Mouse (Mus musculus): ENCODE measurements around the gene Bod1. TPM values are rescaled to one million over a fixed set of nuclear protein-coding genes. Genes with fewer than 3 reads are reported as not detected.

The Bod1 gene
- polyA plus RNA-seq (2014; fragmentation: Nextera tagmentation; extraction: Ambion mirVana): 141 and 157 TPM in 2 replicates

- Histone ChIP-seq H3K36me3 (ENCODE audit: control insufficient read depth, insufficient read depth, low read length) (peaks cover under 1% of the 10 kb centered on the region; the same call in 1 of the 2 replicates), H3K27me3 (ENCODE audit: control insufficient read depth, insufficient read depth, low read length) (no peaks in the 10 kb centered on the region), H3K27ac (ENCODE audit: low read depth, low read length) (no peak within 1 kb of the TSS; the same call in 1 of the 2 replicates), H3K4me3 (ENCODE audit: low read depth, low read length) (peak within 1 kb of the TSS; percentile 91), H3K4me2 (ENCODE audit: low read depth, low read length, severe bottlenecking) (peak within 1 kb of the TSS; percentile 62), H3K9me3 (ENCODE audit: control insufficient read depth, low read length) (no peaks in the 10 kb centered on the region), H3K4me1 (replicated peaks; ENCODE audit: control insufficient read depth, insufficient read depth, low read length) (peaks cover 3% of the 10 kb centered on the region), H3K9ac (ENCODE audit: low read length) (peak within 1 kb of the TSS; percentile 84)
- under 1% methylated on average over 67 of the region's 76 CpGs for WGBS
- DNase-seq (ENCODE audit: low spot score) (peak; percentile 93), ATAC-seq (replicated peaks; ENCODE audit: low FRiP score) (peak; percentile 96)
These were observed at the start of gene Bod1 for GRCm38 (mm10) chr11:31671354-31672169. Gene Bod1 (minus strand): TSS chr11:31671885.

- ATAC-seq (replicated peaks; ENCODE audit: low FRiP score) (no peak), DNase-seq (ENCODE audit: low spot score) (no peak)
- Histone ChIP-seq H3K4me3 (ENCODE audit: low read depth, low read length) (no peak overlapping the region), H3K27me3 (ENCODE audit: control insufficient read depth, insufficient read depth, low read length) (no peaks in the 10 kb centered on the region), H3K36me3 (ENCODE audit: control insufficient read depth, insufficient read depth, low read length) (no peaks in the 10 kb centered on the region), H3K9me3 (ENCODE audit: control insufficient read depth, low read length) (no peaks in the 10 kb centered on the region), H3K9ac (ENCODE audit: low read length) (no peak overlapping the region), H3K4me1 (replicated peaks; ENCODE audit: control insufficient read depth, insufficient read depth, low read length) (no peaks in the 10 kb centered on the region), H3K4me2 (ENCODE audit: low read depth, low read length, severe bottlenecking) (no peak overlapping the region), H3K27ac (ENCODE audit: low read depth, low read length) (no peak overlapping the region)
- WGBS: 84% methylated on average over 4 of the region's 4 CpGs
These were observed 47.4 kb upstream of the Bod1 start for GRCm38 (mm10) chr11:31719090-31719489.

- Histone ChIP-seq H3K9ac (ENCODE audit: low read length) (no peak overlapping the region), H3K9me3 (ENCODE audit: control insufficient read depth, low read length) (no peaks in the 10 kb centered on the region), H3K4me2 (ENCODE audit: low read depth, low read length, severe bottlenecking) (no peak overlapping the region), H3K27ac (ENCODE audit: low read depth, low read length) (no peak overlapping the region), H3K4me1 (replicated peaks; ENCODE audit: control insufficient read depth, insufficient read depth, low read length) (0 out of 2 replicates have a peak, but pooled peaks cover 5% of the 10 kb centered on the region), H3K36me3 (ENCODE audit: control insufficient read depth, insufficient read depth, low read length) (no peaks in the 10 kb centered on the region), H3K4me3 (ENCODE audit: low read depth, low read length) (no peak overlapping the region), H3K27me3 (ENCODE audit: control insufficient read depth, insufficient read depth, low read length) (no peaks in the 10 kb centered on the region)
- no peak for ATAC-seq (replicated peaks; ENCODE audit: low FRiP score)
- 73% methylated on average over 4 of the region's 4 CpGs for WGBS
- no peak for DNase-seq (ENCODE audit: low spot score)
These were observed 46.4 kb upstream of the Bod1 start for GRCm38 (mm10) chr11:31717926-31718735.

- ATAC-seq (replicated peaks; ENCODE audit: low FRiP score): peak; percentile 51
- Histone ChIP-seq H3K9ac (ENCODE audit: low read length) (no peak overlapping the region; the same call in 1 of the 2 replicates), H3K27ac (ENCODE audit: low read depth, low read length) (no peak overlapping the region), H3K36me3 (ENCODE audit: control insufficient read depth, insufficient read depth, low read length) (no peaks in the 10 kb centered on the region), H3K9me3 (ENCODE audit: control insufficient read depth, low read length) (no peaks in the 10 kb centered on the region), H3K4me2 (ENCODE audit: low read depth, low read length, severe bottlenecking) (no peak overlapping the region), H3K4me1 (replicated peaks; ENCODE audit: control insufficient read depth, insufficient read depth, low read length) (peaks cover 7% of the 10 kb centered on the region; the same call in 1 of the 2 replicates), H3K4me3 (ENCODE audit: low read depth, low read length) (no peak overlapping the region), H3K27me3 (ENCODE audit: control insufficient read depth, insufficient read depth, low read length) (no peaks in the 10 kb centered on the region)
- 86% methylated on average over 6 of the region's 6 CpGs for WGBS
- DNase-seq (ENCODE audit: low spot score): peak; percentile 57
These were observed 42.0 kb upstream of the Bod1 start for GRCm38 (mm10) chr11:31713641-31714121.

- ATAC-seq (replicated peaks; ENCODE audit: low FRiP score) (no peak), DNase-seq (ENCODE audit: low spot score) (no peak)
- 44% methylated on average over 8 of the region's 8 CpGs for WGBS
- Histone ChIP-seq H3K4me2 (ENCODE audit: low read depth, low read length, severe bottlenecking) (no peak overlapping the region), H3K36me3 (ENCODE audit: control insufficient read depth, insufficient read depth, low read length) (no peaks in the 10 kb centered on the region), H3K27me3 (ENCODE audit: control insufficient read depth, insufficient read depth, low read length) (no peaks in the 10 kb centered on the region), H3K4me3 (ENCODE audit: low read depth, low read length) (no peak overlapping the region), H3K9ac (ENCODE audit: low read length) (no peak overlapping the region), H3K9me3 (ENCODE audit: control insufficient read depth, low read length) (no peaks in the 10 kb centered on the region), H3K27ac (ENCODE audit: low read depth, low read length) (no peak overlapping the region), H3K4me1 (replicated peaks; ENCODE audit: control insufficient read depth, insufficient read depth, low read length) (peaks cover 7% of the 10 kb centered on the region; the same call in 1 of the 2 replicates)
These were observed 41.4 kb upstream of the Bod1 start for GRCm38 (mm10) chr11:31713116-31713515.

GRCm38 (mm10) chr11:31707771-31708170 is 36.1 kb upstream of the Bod1 start:
- no peak for DNase-seq (ENCODE audit: low spot score)
- Histone ChIP-seq H3K27ac (ENCODE audit: low read depth, low read length) (no peak overlapping the region), H3K4me1 (replicated peaks; ENCODE audit: control insufficient read depth, insufficient read depth, low read length) (peaks cover 2% of the 10 kb centered on the region; the same call in 1 of the 2 replicates), H3K27me3 (ENCODE audit: control insufficient read depth, insufficient read depth, low read length) (no peaks in the 10 kb centered on the region), H3K9me3 (ENCODE audit: control insufficient read depth, low read length) (no peaks in the 10 kb centered on the region), H3K9ac (ENCODE audit: low read length) (no peak overlapping the region), H3K4me3 (ENCODE audit: low read depth, low read length) (no peak overlapping the region), H3K36me3 (ENCODE audit: control insufficient read depth, insufficient read depth, low read length) (no peaks in the 10 kb centered on the region), H3K4me2 (ENCODE audit: low read depth, low read length, severe bottlenecking) (no peak overlapping the region)
- ATAC-seq (replicated peaks; ENCODE audit: low FRiP score): no peak

GRCm38 (mm10) chr11:31703173-31703572 is 31.5 kb upstream of the Bod1 start:
- ATAC-seq (replicated peaks; ENCODE audit: low FRiP score): no peak
- no peak for DNase-seq (ENCODE audit: low spot score)
- 81% methylated on average over 8 of the region's 8 CpGs for WGBS
- Histone ChIP-seq H3K9me3 (ENCODE audit: control insufficient read depth, low read length) (no peaks in the 10 kb centered on the region), H3K27me3 (ENCODE audit: control insufficient read depth, insufficient read depth, low read length) (no peaks in the 10 kb centered on the region), H3K27ac (ENCODE audit: low read depth, low read length) (no peak overlapping the region), H3K4me3 (ENCODE audit: low read depth, low read length) (no peak overlapping the region), H3K9ac (ENCODE audit: low read length) (no peak overlapping the region), H3K36me3 (ENCODE audit: control insufficient read depth, insufficient read depth, low read length) (no peaks in the 10 kb centered on the region), H3K4me2 (ENCODE audit: low read depth, low read length, severe bottlenecking) (no peak overlapping the region), H3K4me1 (replicated peaks; ENCODE audit: control insufficient read depth, insufficient read depth, low read length) (no peaks in the 10 kb centered on the region)

- Histone ChIP-seq H3K27me3 (ENCODE audit: control insufficient read depth, insufficient read depth, low read length) (no peaks in the 10 kb centered on the region), H3K4me2 (ENCODE audit: low read depth, low read length, severe bottlenecking) (no peak overlapping the region), H3K4me3 (ENCODE audit: low read depth, low read length) (no peak overlapping the region), H3K27ac (ENCODE audit: low read depth, low read length) (no peak overlapping the region), H3K36me3 (ENCODE audit: control insufficient read depth, insufficient read depth, low read length) (no peaks in the 10 kb centered on the region), H3K9ac (ENCODE audit: low read length) (no peak overlapping the region), H3K4me1 (replicated peaks; ENCODE audit: control insufficient read depth, insufficient read depth, low read length) (no peaks in the 10 kb centered on the region), H3K9me3 (ENCODE audit: control insufficient read depth, low read length) (no peaks in the 10 kb centered on the region)
- ATAC-seq (replicated peaks; ENCODE audit: low FRiP score) (no peak), DNase-seq (ENCODE audit: low spot score) (no peak)
- 95% methylated on average over 3 of the region's 3 CpGs for WGBS
These were observed 30.2 kb upstream of the Bod1 start for GRCm38 (mm10) chr11:31701901-31702300.

Data from forebrain, embryonic 11.5 days (tissue).